Mouse (Mus musculus) embryonic fibroblast, embryonic 13.5 days (primary cell): Measurements from ENCODE around the gene Ago3. TPM values are rescaled to one million over a fixed set of nuclear protein-coding genes. Genes with fewer than 3 reads are reported as not detected.

Experiments used
- H3K27ac ChIP-seq: 2 replicates; pipeline ENCODE4 v1.5.1; 2012; ENCODE audit warnings: low read length, control low read depth, inconsistent platforms; ENCODE audit not compliant: insufficient read depth
- H3K4me1 ChIP-seq: 2 replicates; pipeline ENCODE4 v1.6.1; 2011; ENCODE audit warnings: low read length; ENCODE audit not compliant: control insufficient read depth, insufficient read depth
- H3K4me3 ChIP-seq: 2 replicates; pipeline ENCODE4 v1.5.1; 2011; ENCODE audit warnings: mild to moderate bottlenecking, control low read depth, low read length; ENCODE audit not compliant: insufficient read depth
- CTCF ChIP-seq: IDR thresholded peaks from 2 replicates; pipeline ENCODE4 v1.5.1; 2011; ENCODE audit warnings: mild to moderate bottlenecking, control low read depth, low read length, moderate library complexity, borderline replicate concordance; ENCODE audit not compliant: insufficient read depth
- POLR2A ChIP-seq: IDR thresholded peaks from 2 replicates; pipeline ENCODE4 v1.6.1; 2011; ENCODE audit warnings: low read depth, mild to moderate bottlenecking, control low read depth, low read length, moderate library complexity
- polyA plus RNA-seq: library from polyadenylated mRNA; stranded (reverse); fragments of >200 nt; gene quantifications from 2 replicates; pipeline ENCODE4 v1.2.4, GENCODE M21; 2011; ENCODE audit warnings: low read depth; ENCODE audit not compliant: missing spikeins, insufficient read length

The Ago3 gene
- polyA plus RNA-seq, 1 experiment, result 18.0 TPM

- Histone ChIP-seq H3K4me3 (no peak overlapping the region), H3K4me1 (peaks cover 9% of the 10 kb centered on the region), H3K27ac (peak overlapping the region; percentile 52)
- TF ChIP-seq POLR2A (no peak), CTCF (peak; percentile 80)
Observed at GRCm38 (mm10) chr4:126314393-126314792, 115.0 kb downstream of the Ago3 start.

- no peak for TF ChIP-seq POLR2A
- TF ChIP-seq CTCF, result no peak
- Histone ChIP-seq H3K4me3 (no peak overlapping the region), H3K4me1 (peaks cover 9% of the 10 kb centered on the region), H3K27ac (no peak overlapping the region; the same call in 1 of the 2 replicates)
Observed at GRCm38 (mm10) chr4:126313202-126313601, 116.2 kb downstream of the Ago3 start.

GRCm38 (mm10) chr4:126311566-126312200 is 117.7 kb downstream of the Ago3 start:
- H3K4me3 ChIP-seq, result no peak overlapping the region
- H3K4me1 ChIP-seq, result peaks cover 9% of the 10 kb centered on the region
- TF ChIP-seq CTCF, result no peak
- no peak for TF ChIP-seq POLR2A
- H3K27ac ChIP-seq, result no peak overlapping the region

DNA sequence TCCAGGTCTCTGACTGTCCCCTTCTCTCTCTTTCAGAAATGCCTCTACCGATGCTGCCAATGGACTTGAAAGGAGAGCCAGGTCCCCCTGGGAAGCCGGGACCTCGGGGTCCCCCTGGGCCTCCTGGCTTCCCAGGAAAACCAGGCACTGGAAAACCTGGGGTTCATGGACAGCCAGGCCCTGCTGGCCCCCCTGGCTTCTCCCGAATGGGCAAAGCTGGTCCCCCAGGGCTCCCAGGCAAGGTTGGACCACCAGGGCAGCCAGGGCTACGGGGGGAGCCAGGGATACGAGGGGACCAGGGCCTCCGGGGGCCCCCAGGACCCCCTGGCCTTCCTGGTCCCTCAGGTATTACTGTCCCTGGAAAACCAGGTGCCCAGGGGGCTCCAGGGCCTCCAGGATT is 119.0 kb downstream of the Ago3 start:
- no peak overlapping the region for H3K27ac ChIP-seq
- H3K4me1 ChIP-seq, result peaks cover 9% of the 10 kb centered on the region
- TF ChIP-seq POLR2A, result no peak
- no peak for TF ChIP-seq CTCF

GRCm38 (mm10) chr4:126309922-126310309 is 119.4 kb downstream of the Ago3 start:
- H3K27ac ChIP-seq, result no peak overlapping the region
- peak; percentile 52; the same call in 1 of the 2 replicates for TF ChIP-seq CTCF
- no peak for TF ChIP-seq POLR2A
- H3K4me1 ChIP-seq, result peaks cover 8% of the 10 kb centered on the region
- no peak overlapping the region for H3K4me3 ChIP-seq

More for the DNA sequence above, 119.0 kb downstream of the Ago3 start:
- no peak overlapping the region for H3K4me3 ChIP-seq

DNA sequence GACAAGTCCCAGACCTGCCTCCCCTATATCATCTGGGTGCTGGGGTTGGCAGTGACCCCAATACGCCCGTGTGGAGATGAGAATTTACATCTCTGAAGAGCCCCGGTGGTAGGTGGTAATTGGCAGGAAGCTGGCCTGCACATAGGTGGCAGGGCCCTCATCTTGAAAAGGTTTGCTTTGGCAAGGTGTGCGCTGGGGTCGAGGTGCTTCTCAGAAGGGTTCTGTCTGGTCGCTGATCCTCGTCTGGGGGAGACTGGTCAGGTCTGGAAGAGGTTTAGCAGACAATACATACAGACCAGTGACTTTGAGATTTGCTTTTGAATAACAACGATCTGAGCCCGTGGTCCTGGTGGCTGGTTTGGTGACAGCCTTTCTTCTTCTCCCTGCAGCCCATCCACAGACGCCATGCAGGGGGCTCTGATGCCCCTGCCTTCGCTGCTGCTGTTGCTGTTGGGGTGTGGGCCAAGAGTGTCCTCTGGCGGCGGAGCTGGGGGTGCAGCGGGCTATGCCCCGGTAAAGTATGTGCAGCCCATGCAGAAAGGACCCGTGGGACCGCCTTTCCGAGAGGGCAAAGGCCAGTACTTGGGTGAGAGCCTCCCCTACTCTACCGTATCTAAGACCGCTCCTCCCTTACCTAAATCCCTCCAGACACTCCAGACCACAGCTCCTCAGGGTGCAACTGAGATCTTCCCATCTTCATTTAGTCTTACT is 120.0 kb downstream of the Ago3 start:
- H3K4me3 ChIP-seq, result no peak overlapping the region
- no peak overlapping the region for H3K27ac ChIP-seq
- peaks cover 4% of the 10 kb centered on the region for H3K4me1 ChIP-seq
- peak; percentile 42 for TF ChIP-seq CTCF
- no peak for TF ChIP-seq POLR2A

GRCm38 (mm10) chr4:126306827-126307226 is 122.5 kb downstream of the Ago3 start:
- TF ChIP-seq POLR2A (no peak), CTCF (no peak)
- no peak overlapping the region for H3K27ac ChIP-seq
- no peaks in the 10 kb centered on the region for H3K4me1 ChIP-seq
- no peak overlapping the region for H3K4me3 ChIP-seq

DNA sequence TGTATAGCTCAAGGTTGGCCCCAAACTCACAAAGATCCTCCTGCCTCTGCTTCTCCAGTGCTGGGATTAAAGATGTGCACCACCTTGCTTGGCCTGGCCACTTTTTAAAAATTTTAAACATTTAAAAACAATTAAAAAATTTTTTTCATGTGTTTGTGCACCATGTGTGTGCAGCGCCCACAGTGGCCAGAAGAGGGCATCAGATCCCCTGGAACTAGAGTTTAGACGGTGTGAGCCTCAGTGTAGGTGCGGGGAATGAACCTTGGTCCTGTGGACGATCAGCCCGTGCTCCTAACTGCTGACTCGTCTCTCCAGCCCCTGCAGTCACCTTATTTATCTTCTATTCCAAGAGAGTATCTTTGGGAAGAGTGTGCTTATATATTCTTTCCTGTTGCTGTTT is 123.3 kb downstream of the Ago3 start:
- TF ChIP-seq POLR2A (no peak), CTCF (no peak)
- Histone ChIP-seq H3K4me3 (no peak overlapping the region), H3K4me1 (no peaks in the 10 kb centered on the region), H3K27ac (no peak overlapping the region)

DNA sequence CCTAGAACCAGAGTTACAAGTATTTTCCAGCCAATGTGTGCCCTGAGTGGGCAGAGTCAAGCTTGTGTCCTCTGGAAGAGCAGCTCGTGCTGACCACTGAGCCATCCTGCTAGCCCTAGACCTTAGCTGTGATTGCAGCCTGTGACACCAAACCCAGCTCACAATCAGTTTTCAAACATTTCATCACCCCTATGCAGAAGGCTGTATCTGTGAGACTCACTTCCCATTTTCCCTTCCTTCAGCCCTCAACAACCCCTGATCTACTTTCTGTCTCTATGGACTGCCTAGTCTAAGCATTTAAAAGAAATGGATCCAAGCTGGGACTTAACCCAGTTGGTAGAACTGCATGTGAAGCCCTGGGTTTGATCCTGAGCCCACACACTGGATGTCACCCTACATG is 123.9 kb downstream of the Ago3 start:
- peaks cover 3% of the 10 kb centered on the region for H3K4me1 ChIP-seq
- no peak overlapping the region for H3K27ac ChIP-seq
- no peak for TF ChIP-seq CTCF
- no peak for TF ChIP-seq POLR2A
- no peak overlapping the region for H3K4me3 ChIP-seq

DNA sequence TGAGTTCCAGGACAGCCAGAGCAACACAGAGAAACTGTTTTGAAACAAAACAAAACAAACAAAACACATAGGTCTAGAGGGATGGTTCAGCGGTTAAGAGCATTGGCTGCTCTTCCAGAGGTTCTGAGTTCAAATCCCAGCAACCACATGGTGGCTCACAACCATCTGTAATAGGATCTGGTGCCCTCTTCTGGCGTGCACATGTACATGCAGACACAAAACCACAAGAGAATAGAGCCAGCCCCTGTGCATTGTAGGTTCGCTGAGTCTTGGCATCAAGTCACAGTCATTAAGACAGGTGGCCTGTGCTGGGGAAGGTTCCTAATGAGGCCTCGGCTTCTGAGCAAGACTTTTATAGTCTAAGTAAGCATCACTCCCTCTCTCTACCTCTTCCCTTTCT is 125.5 kb downstream of the Ago3 start:
- TF ChIP-seq CTCF, result no peak
- no peak for TF ChIP-seq POLR2A
- H3K4me1 ChIP-seq, result peaks cover 3% of the 10 kb centered on the region
- H3K4me3 ChIP-seq, result no peak overlapping the region
- H3K27ac ChIP-seq, result no peak overlapping the region
